Mouse (Mus musculus) ovary, postnatal 14 days (tissue): ENCODE data around the gene Galm.
A peak's percentile ranks its signal among the peaks of the same experiment; 100 is the strongest.

Experiments used
- DNase-seq: peaks from one replicate; pipeline ENCODE4 v3.0.0; 2022; ENCODE audit warnings: low spot score

Galm gene

GRCm38 (mm10) chr17:80127331-80128251 is at the start of gene Galm:
Galm (plus strand) TSS chr17:80127471.
- DNase-seq = peak; percentile 62

- no peak for DNase-seq
Observed at GRCm38 (mm10) chr17:80078726-80079125, 48.5 kb upstream of the Galm start.

- no peak for DNase-seq
Observed at GRCm38 (mm10) chr17:80083223-80083622, 44.0 kb upstream of the Galm start.

GRCm38 (mm10) chr17:80084424-80084823 is 42.8 kb upstream of the Galm start:
- no peak for DNase-seq

- no peak for DNase-seq
Observed at GRCm38 (mm10) chr17:80086591-80086990, 40.7 kb upstream of the Galm start.

- DNase-seq = no peak
Observed at GRCm38 (mm10) chr17:80088168-80088567, 39.1 kb upstream of the Galm start.

GRCm38 (mm10) chr17:80090551-80090950 is 36.7 kb upstream of the Galm start:
- no peak for DNase-seq

- DNase-seq = no peak
Observed at GRCm38 (mm10) chr17:80091879-80092549, 35.3 kb upstream of the Galm start.

GRCm38 (mm10) chr17:80095254-80095899 is 31.9 kb upstream of the Galm start:
- DNase-seq = no peak

GRCm38 (mm10) chr17:80096043-80096719 is 31.1 kb upstream of the Galm start:
- peak; percentile 52 for DNase-seq

- DNase-seq = no peak
Observed at GRCm38 (mm10) chr17:80096720-80097114, 30.6 kb upstream of the Galm start.

GRCm38 (mm10) chr17:80097221-80097620 is 30.1 kb upstream of the Galm start:
- no peak for DNase-seq

- no peak for DNase-seq
Observed at GRCm38 (mm10) chr17:80099823-80100222, 27.4 kb upstream of the Galm start.

- DNase-seq = no peak
Observed at GRCm38 (mm10) chr17:80105348-80105978, 21.8 kb upstream of the Galm start.

- DNase-seq = no peak
Observed at GRCm38 (mm10) chr17:80112665-80113305, 14.5 kb upstream of the Galm start.

GRCm38 (mm10) chr17:80113468-80113867 is 13.8 kb upstream of the Galm start:
- DNase-seq = no peak

GRCm38 (mm10) chr17:80120396-80120795 is 6.9 kb upstream of the Galm start:
- DNase-seq = no peak

- no peak for DNase-seq
Observed at GRCm38 (mm10) chr17:80121833-80122232, 5.4 kb upstream of the Galm start.

- no peak for DNase-seq
Observed at GRCm38 (mm10) chr17:80124985-80125750, 2.1 kb upstream of the Galm start.

- no peak for DNase-seq
Observed at GRCm38 (mm10) chr17:80126166-80126565, 1.1 kb upstream of the Galm start.
